Mouse (Mus musculus) CH12.LX (cell line): ENCODE results near the gene 2900011O08Rik.

Experiments used
- CTCF ChIP-seq, 2 experiments: IDR thresholded peaks in 1 of 2; conservative IDR thresholded peaks in 1 of 2; 2 replicates each; pipeline ENCODE4 v1.5.1; 2011 to 2012; ENCODE audit warnings: low read depth in 2 of 2, low read length in 2 of 2, improper control_type of control experiment in 1 of 2, inconsistent platforms in 1 of 2, mild to moderate bottlenecking in 1 of 2, moderate library complexity in 1 of 2
- EP300 ChIP-seq: IDR thresholded peaks from 2 replicates; pipeline ENCODE4 v1.6.1; 2011; ENCODE audit warnings: low read length, improper control_type of control experiment
- MYC ChIP-seq: IDR thresholded peaks from 2 replicates; pipeline ENCODE4 v1.6.1; 2011; ENCODE audit warnings: low read depth, mild to moderate bottlenecking, improper control_type of control experiment, low read length
- NELFE ChIP-seq: IDR thresholded peaks from 2 replicates; pipeline ENCODE4 v1.6.1; 2011; ENCODE audit warnings: low read depth, low read length, improper control_type of control experiment
- NRF1 ChIP-seq: IDR thresholded peaks from 2 replicates; pipeline ENCODE4 v1.6.1; 2014; ENCODE audit warnings: low read depth, mild to moderate bottlenecking, inconsistent platforms, low read length, improper control_type of control experiment, moderate library complexity
- POLR2A ChIP-seq: IDR thresholded peaks from 2 replicates; pipeline ENCODE4 v1.6.1; 2011; ENCODE audit warnings: low read depth, mild to moderate bottlenecking, improper control_type of control experiment, low read length
- SMC3 ChIP-seq: IDR thresholded peaks from 2 replicates; pipeline ENCODE4 v1.6.1; 2011; ENCODE audit warnings: low read depth, low read length, improper control_type of control experiment
- UBTF ChIP-seq: IDR thresholded peaks from 2 replicates; pipeline ENCODE4 v1.6.1; 2012; ENCODE audit warnings: low read depth, mild to moderate bottlenecking, inconsistent platforms, low read length, improper control_type of control experiment, moderate library complexity
- USF1 ChIP-seq: IDR thresholded peaks from 2 replicates; pipeline ENCODE4 v1.6.1; 2014; ENCODE audit warnings: low read depth, mild to moderate bottlenecking, inconsistent platforms, low read length, improper control_type of control experiment
- USF2 ChIP-seq: conservative IDR thresholded peaks from 2 replicates; pipeline ENCODE4 v1.6.1; 2011; ENCODE audit warnings: low read depth, low read length, improper control_type of control experiment
- ZC3H11A ChIP-seq: IDR thresholded peaks from 2 replicates; pipeline ENCODE4 v1.6.1; 2012; ENCODE audit warnings: low read depth, mild to moderate bottlenecking, inconsistent platforms, low read length, improper control_type of control experiment
- ZMIZ1 ChIP-seq: IDR thresholded peaks from 2 replicates; pipeline ENCODE4 v1.6.1; 2012; ENCODE audit warnings: low read depth, mild to moderate bottlenecking, inconsistent platforms, low read length, improper control_type of control experiment

DNA sequence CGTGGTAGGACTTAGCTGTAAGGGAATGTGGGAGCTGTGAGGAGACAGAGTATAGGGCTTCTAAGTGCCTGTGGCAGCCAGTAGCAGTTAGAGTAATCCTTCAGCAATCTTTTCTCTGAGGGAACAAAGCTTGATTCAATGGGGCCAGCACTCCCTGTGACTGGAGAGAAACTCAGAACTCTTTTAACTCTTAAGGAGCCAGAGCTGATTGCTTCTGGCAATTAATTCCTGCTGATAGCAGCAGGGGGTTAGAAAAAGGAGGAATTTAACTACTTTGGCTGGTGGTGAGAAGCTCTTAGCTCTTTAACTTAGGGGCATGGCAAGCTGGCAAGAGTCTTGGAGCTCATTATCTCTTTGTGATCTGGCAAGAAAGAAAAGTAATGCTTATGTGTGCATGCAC is 72.1 kb downstream of the 2900011O08Rik start:
- TF ChIP-seq POLR2A, result no peak
- no peak for TF ChIP-seq EP300
- no peak for TF ChIP-seq NRF1
- no peak for TF ChIP-seq USF1
- no peak for TF ChIP-seq ZC3H11A
- no peak for TF ChIP-seq ZMIZ1
- no peak for TF ChIP-seq SMC3
- TF ChIP-seq UBTF, result no peak
- TF ChIP-seq MYC, result no peak
- TF ChIP-seq CTCF (conservative IDR thresholded peaks at IDR 0.05 in 1 of 2, IDR thresholded peaks at IDR 0.05 in 1 of 2; ENCODE audit: low read depth in 2 of 2, low read length in 2 of 2), result no peak
- TF ChIP-seq NELFE, result no peak
- no peak for TF ChIP-seq USF2
